Mouse (Mus musculus) heart, postnatal 0 days (tissue): ENCODE results near the gene 4930519G04Rik.

ENCODE experiments used
- CTCF ChIP-seq: IDR thresholded peaks from 2 replicates; pipeline ENCODE4 v1.5.1; 2016; ENCODE audit warnings: antibody characterized with exemption, control low read depth, low read depth
- EP300 ChIP-seq: IDR thresholded peaks from 2 replicates; pipeline ENCODE4 v1.6.1; 2016; ENCODE audit warnings: antibody characterized with exemption, low read depth

GRCm38 (mm10) chr5:114809826-114810225 lies 43.6 kb upstream of the 4930519G04Rik start:
- TF ChIP-seq CTCF (no peak), EP300 (no peak)
